Mouse (Mus musculus) lung, adult 2 months (tissue): ENCODE results near the gene Kdm5b.

Experiments used
- CTCF ChIP-seq: fragments of 200-500 bp; IDR thresholded peaks from 2 replicates; pipeline ENCODE4 v1.5.1; 2011; ENCODE audit warnings: mild to moderate bottlenecking, low read length, control low read depth; ENCODE audit not compliant: insufficient read depth
- POLR2A ChIP-seq: fragments of 200-500 bp; IDR thresholded peaks from 2 replicates; pipeline ENCODE4 v1.6.1; 2011; ENCODE audit warnings: low read depth, mild to moderate bottlenecking, control low read depth, low read length, borderline replicate concordance; ENCODE audit errors: extremely low read depth

- no peak for TF ChIP-seq CTCF
- TF ChIP-seq POLR2A = no peak
Measured at GRCm38 (mm10) chr1:134629455-134629854, 69.5 kb downstream of the Kdm5b start.
